Mouse (Mus musculus) liver, adult 2 months (tissue): ENCODE measurements around the gene Cx3cl1.

Source experiments
- CTCF ChIP-seq: fragments of 200-500 bp; IDR thresholded peaks from 2 replicates; pipeline ENCODE4 v1.5.1; 2011; ENCODE audit warnings: low read depth, low read length, control low read depth
- POLR2A ChIP-seq: fragments of 200-500 bp; IDR thresholded peaks from 2 replicates; pipeline ENCODE4 v1.6.1; 2011; ENCODE audit warnings: low read length, control low read depth; ENCODE audit not compliant: insufficient read depth; ENCODE audit errors: extremely low read depth

DNA sequence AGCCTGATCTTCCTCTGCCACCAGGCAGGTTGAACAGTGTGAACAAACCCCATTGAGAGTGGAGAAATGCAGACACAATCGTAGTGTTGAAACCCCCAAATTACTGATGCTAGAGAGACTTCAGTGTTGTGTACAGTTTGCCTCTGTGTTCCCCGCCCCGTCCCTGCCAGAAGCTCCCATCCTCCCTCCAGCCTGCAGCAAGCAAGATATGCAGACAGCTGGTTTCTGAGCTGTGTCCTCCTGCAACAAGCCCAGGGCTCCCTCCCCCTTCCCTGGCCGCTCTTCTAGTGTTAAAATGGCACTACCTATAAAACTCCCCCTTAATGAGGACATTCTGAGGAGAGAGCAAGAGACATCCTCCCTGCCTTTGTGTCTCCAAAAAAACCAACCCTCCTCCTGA is 42.5 kb upstream of the Cx3cl1 start:
- TF ChIP-seq CTCF (no peak), POLR2A (no peak)
